Mouse (Mus musculus): ENCODE data around the gene Alpk3. TPM values are rescaled to one million over a fixed set of nuclear protein-coding genes. Genes with fewer than 3 reads are reported as not detected.

Alpk3 gene
- total RNA-seq, 1 experiment from 2014 or later: 0.22 TPM

GRCm38 (mm10) chr7:81074546-81074945, 17.1 kb downstream of the Alpk3 start:
- DNase-seq: peak; percentile 24

GRCm38 (mm10) chr7:81075299-81075698, 17.9 kb downstream of the Alpk3 start:
- DNase-seq: peak; percentile 28

GRCm38 (mm10) chr7:81075732-81076131, 18.3 kb downstream of the Alpk3 start:
- DNase-seq: no peak

- DNase-seq: no peak
Observed at GRCm38 (mm10) chr7:81077009-81077408, 19.6 kb downstream of the Alpk3 start.

- no peak for DNase-seq
Observed at GRCm38 (mm10) chr7:81078740-81079139, 21.3 kb downstream of the Alpk3 start.

- DNase-seq: no peak
Observed at GRCm38 (mm10) chr7:81093420-81093965, 36.1 kb downstream of the Alpk3 start.

GRCm38 (mm10) chr7:81094104-81094757, 36.8 kb downstream of the Alpk3 start:
- no peak for DNase-seq

GRCm38 (mm10) chr7:81100341-81100740, 42.9 kb downstream of the Alpk3 start:
- DNase-seq: no peak

- DNase-seq: no peak
Observed at GRCm38 (mm10) chr7:81102854-81103253, 45.5 kb downstream of the Alpk3 start.

- DNase-seq: no peak
Observed at GRCm38 (mm10) chr7:81105525-81105924, 48.1 kb downstream of the Alpk3 start.

GRCm38 (mm10) chr7:81108226-81108625, 50.8 kb downstream of the Alpk3 start:
- no peak for DNase-seq

GRCm38 (mm10) chr7:81109717-81110651, 52.6 kb downstream of the Alpk3 start:
- peak; percentile 80 for DNase-seq

GRCm38 (mm10) chr7:81110791-81111190, 53.4 kb downstream of the Alpk3 start:
- no peak for DNase-seq

- peak; percentile 79 for DNase-seq
Observed at GRCm38 (mm10) chr7:81111729-81112128, 54.3 kb downstream of the Alpk3 start.

GRCm38 (mm10) chr7:81112686-81113360, 55.4 kb downstream of the Alpk3 start:
- peak; percentile 73 for DNase-seq

- peak; percentile 45 for DNase-seq
Observed at GRCm38 (mm10) chr7:81114555-81114954, 57.2 kb downstream of the Alpk3 start, which contains the start of gene Slc28a1. Gene Slc28a1 (plus strand): TSS chr7:81114799.

- no peak for DNase-seq
Observed at GRCm38 (mm10) chr7:81121099-81121498, 63.7 kb downstream of the Alpk3 start.

GRCm38 (mm10) chr7:81122808-81123207, 65.4 kb downstream of the Alpk3 start:
- DNase-seq: no peak

GRCm38 (mm10) chr7:81123553-81123952, 66.2 kb downstream of the Alpk3 start:
- no peak for DNase-seq

- no peak for DNase-seq
Observed at GRCm38 (mm10) chr7:81124773-81125172, 67.4 kb downstream of the Alpk3 start.

- no peak for DNase-seq
Observed at GRCm38 (mm10) chr7:81125215-81126175, 68.1 kb downstream of the Alpk3 start.

Data from adrenal gland, postnatal 14 days (tissue).